Mouse (Mus musculus): ENCODE measurements around the gene Nudt22.
"Not testable (repeated sequence)": the region's sequence is repeated elsewhere in the genome, so short reads cannot be mapped to it uniquely, and the experiment has no call there.

Nudt22 gene

GRCm38 (mm10) chr19:6995255-6995991, 494 bp downstream of the Nudt22 start:
- DNase-seq (ENCODE audit: extremely low spot score): no peak

GRCm38 (mm10) chr19:6994489-6994888, 1.4 kb downstream of the Nudt22 start:
- DNase-seq (ENCODE audit: extremely low spot score): no peak

- no peak for DNase-seq (ENCODE audit: extremely low spot score)
Observed at GRCm38 (mm10) chr19:6994002-6994401, 1.9 kb downstream of the Nudt22 start.

- DNase-seq (ENCODE audit: extremely low spot score): no peak
Observed at GRCm38 (mm10) chr19:6993011-6993770, 2.7 kb downstream of the Nudt22 start.

GRCm38 (mm10) chr19:6992011-6992858, 3.7 kb downstream of the Nudt22 start, which contains the start of gene Dnajc4:
Gene Dnajc4 (minus strand): TSS chr19:6992572.
- peak; percentile 96 for DNase-seq (ENCODE audit: extremely low spot score)

- not testable (repeated sequence) for DNase-seq (ENCODE audit: extremely low spot score)
Observed at GRCm38 (mm10) chr19:6991166-6991565, 4.8 kb downstream of the Nudt22 start.

- no peak for DNase-seq (ENCODE audit: extremely low spot score)
Observed at GRCm38 (mm10) chr19:6990712-6991111, 5.2 kb downstream of the Nudt22 start.

- DNase-seq (ENCODE audit: extremely low spot score): no peak
Observed at GRCm38 (mm10) chr19:6989251-6989650, 6.7 kb downstream of the Nudt22 start.

GRCm38 (mm10) chr19:6987904-6988285, 8.0 kb downstream of the Nudt22 start:
- DNase-seq (ENCODE audit: extremely low spot score): no peak

GRCm38 (mm10) chr19:6987061-6987903, 8.6 kb downstream of the Nudt22 start, which contains the start of gene Vegfb:
Gene Vegfb (minus strand): TSS chr19:6987651.
- DNase-seq (ENCODE audit: extremely low spot score): peak; percentile 81

- no peak for DNase-seq (ENCODE audit: extremely low spot score)
Observed at GRCm38 (mm10) chr19:6985951-6986708, 9.8 kb downstream of the Nudt22 start.

GRCm38 (mm10) chr19:6985300-6985699, 10.6 kb downstream of the Nudt22 start:
- DNase-seq (ENCODE audit: extremely low spot score): no peak

- no peak for DNase-seq (ENCODE audit: extremely low spot score)
Observed at GRCm38 (mm10) chr19:6983621-6984020, 12.3 kb downstream of the Nudt22 start.

GRCm38 (mm10) chr19:6981465-6981864, 14.5 kb downstream of the Nudt22 start:
- DNase-seq (ENCODE audit: extremely low spot score): no peak

GRCm38 (mm10) chr19:6980381-6981093, 15.4 kb downstream of the Nudt22 start, which contains the start of gene Fkbp2:
Gene Fkbp2 (minus strand): TSS chr19:6980501.
- DNase-seq (ENCODE audit: extremely low spot score): peak; percentile 99

- peak; percentile 100 for DNase-seq (ENCODE audit: extremely low spot score)
Observed at GRCm38 (mm10) chr19:6979486-6980380, 16.2 kb downstream of the Nudt22 start.

- peak; percentile 60 for DNase-seq (ENCODE audit: extremely low spot score)
Observed at GRCm38 (mm10) chr19:6979001-6979479, 16.9 kb downstream of the Nudt22 start.

- no peak for DNase-seq (ENCODE audit: extremely low spot score)
Observed at GRCm38 (mm10) chr19:6978639-6978974, 17.3 kb downstream of the Nudt22 start.
